Mouse (Mus musculus) kidney, embryonic 14.5 days (tissue): ENCODE measurements at regions not wholly inside any gene's neighbourhood (a gene's known extent, or its start where the extent isn't known, plus 50 kb on each side); places are given as distances from the start of the nearest gene placed in this dataset.

ENCODE experiments used
- ATAC-seq: fragments of 200-750 bp; cut with Nextera tagmentation; 2 replicates; pipeline ENCODE4 v1.8.0; 2017; ENCODE audit warnings: moderate number of reproducible peaks, mild to moderate bottlenecking, moderate TSS enrichment, moderate library complexity; ENCODE audit not compliant: low FRiP score, low TSS enrichment
- H3K27ac ChIP-seq: fragments of 300-500 bp; sonication (generic); 2 replicates; pipeline ENCODE4 v1.5.1; 2014; ENCODE audit warnings: low read depth, mild to moderate bottlenecking, low read length, moderate library complexity, mixed read lengths
- H3K27me3 ChIP-seq: fragments of 300-500 bp; sonication (generic); 2 replicates; pipeline ENCODE4 v1.6.1; 2014; ENCODE audit warnings: mild to moderate bottlenecking, low read length; ENCODE audit not compliant: control insufficient read depth, insufficient read depth
- H3K36me3 ChIP-seq: fragments of 300-500 bp; sonication (generic); 2 replicates; pipeline ENCODE4 v1.6.1; 2014; ENCODE audit warnings: low read length, mixed read lengths; ENCODE audit not compliant: control insufficient read depth, insufficient read depth
- H3K4me1 ChIP-seq: fragments of 300-500 bp; sonication (generic); 2 replicates; pipeline ENCODE4 v1.6.1; 2014; ENCODE audit warnings: low read length, mixed read lengths; ENCODE audit not compliant: control insufficient read depth, insufficient read depth
- H3K4me2 ChIP-seq: fragments of 300-500 bp; sonication (generic); replicated peaks from 2 replicates; pipeline ENCODE4 v1.6.1; 2014; ENCODE audit warnings: low read depth, mild to moderate bottlenecking, low read length
- H3K4me3 ChIP-seq: fragments of 300-500 bp; sonication (generic); 2 replicates; pipeline ENCODE4 v1.5.1; 2014; ENCODE audit warnings: mild to moderate bottlenecking, low read length
- H3K9ac ChIP-seq: fragments of 300-500 bp; sonication (generic); 2 replicates; pipeline ENCODE4 v1.6.1; 2014; ENCODE audit warnings: low read depth, mild to moderate bottlenecking, low read length, moderate library complexity
- H3K9me3 ChIP-seq: fragments of 300-500 bp; sonication (generic); 2 replicates; pipeline ENCODE4 v1.6.1; 2016; ENCODE audit warnings: low read length; ENCODE audit not compliant: control insufficient read depth
- WGBS: fragments of 180-500 bp; shearing (Covaris S2); extraction: QIAGEN DNeasy Blood & Tissue Kit; methylation state at CpG from one replicate; pipeline ENCODE4 v1.1.7; 2014; 5-methylcytosine and 5-hydroxymethylcytosine counted together

DNA sequence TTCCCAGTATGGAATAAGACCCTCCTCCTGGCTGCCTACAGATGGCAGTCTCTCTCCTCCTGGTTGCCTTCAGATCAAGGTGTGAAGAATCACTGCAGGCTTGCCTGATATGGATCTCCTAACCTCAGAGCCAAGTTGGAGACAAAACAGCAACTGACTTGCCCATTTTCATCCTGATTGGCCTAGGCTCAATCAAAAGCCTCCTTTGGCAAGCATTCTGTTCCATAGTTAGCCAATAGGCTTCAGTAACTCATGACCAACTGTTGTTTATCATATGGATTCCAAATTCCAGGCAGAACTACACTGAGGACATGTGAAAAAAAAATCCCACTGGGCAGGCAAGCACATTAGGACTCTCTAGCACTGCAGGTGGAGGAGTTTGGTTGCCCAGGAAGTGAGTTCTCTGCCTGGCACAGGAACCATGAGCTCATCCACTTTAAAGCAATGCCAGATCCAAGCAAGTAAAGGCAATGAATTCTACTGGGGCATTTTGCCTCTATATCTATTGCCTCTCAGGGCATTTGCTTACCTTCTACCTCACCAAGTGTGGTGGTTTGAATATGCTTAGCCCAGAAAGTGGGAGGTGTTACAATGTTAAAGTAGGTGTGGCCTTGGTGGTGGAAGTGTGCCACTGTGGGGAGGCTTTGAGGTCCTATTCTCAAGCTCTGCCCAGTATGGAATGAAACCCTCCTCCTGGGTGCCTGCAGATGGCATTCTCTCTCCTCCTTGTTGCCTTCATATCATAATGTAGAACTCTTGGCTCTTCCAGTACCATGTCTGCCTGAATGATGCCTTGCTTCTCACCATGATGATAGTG, 183.6 kb upstream of the Castor2 start:
- Histone ChIP-seq H3K36me3 (no peaks in the 10 kb centered on the region), H3K27me3 (no peaks in the 10 kb centered on the region), H3K9me3 (no peaks in the 10 kb centered on the region), H3K4me2 (no peak overlapping the region), H3K4me3 (no peak overlapping the region), H3K4me1 (no peaks in the 10 kb centered on the region), H3K27ac (no peak overlapping the region), H3K9ac (no peak overlapping the region)
- no peak for ATAC-seq

DNA sequence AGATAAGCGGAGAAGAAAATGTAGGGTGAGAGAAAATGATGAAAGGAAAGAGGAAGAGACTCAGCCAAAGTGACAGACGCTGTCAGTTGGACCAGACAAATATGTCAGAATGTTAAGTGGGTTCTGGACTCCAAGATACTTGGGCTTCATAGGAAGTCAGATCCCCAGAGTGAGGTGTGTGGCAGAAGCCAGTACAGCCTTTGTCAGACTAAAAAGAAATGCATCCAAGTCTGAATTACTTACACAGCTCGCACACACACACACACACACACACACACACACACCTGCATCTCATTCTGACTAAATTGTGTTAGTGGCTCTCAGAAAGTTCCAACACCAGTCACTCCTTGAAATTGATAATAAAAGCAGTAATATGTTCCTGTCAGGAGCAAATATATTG, 192.1 kb upstream of the Castor2 start:
- Histone ChIP-seq H3K27ac (no peak overlapping the region), H3K27me3 (no peaks in the 10 kb centered on the region), H3K4me2 (no peak overlapping the region), H3K9ac (no peak overlapping the region), H3K36me3 (no peaks in the 10 kb centered on the region), H3K4me3 (no peak overlapping the region), H3K4me1 (no peaks in the 10 kb centered on the region), H3K9me3 (peaks cover 11% of the 10 kb centered on the region; the same call in 1 of the 2 replicates)
- WGBS = 88% methylated on average over 3 of the region's 3 CpGs
- ATAC-seq = no peak

- Histone ChIP-seq H3K4me1 (no peaks in the 10 kb centered on the region), H3K9ac (no peak overlapping the region), H3K4me2 (no peak overlapping the region), H3K36me3 (no peaks in the 10 kb centered on the region), H3K27ac (no peak overlapping the region), H3K4me3 (no peak overlapping the region), H3K9me3 (no peaks in the 10 kb centered on the region), H3K27me3 (no peaks in the 10 kb centered on the region)
- 0 out of 2 replicates have a peak, but pooled peaks have one; percentile 60 for ATAC-seq
- WGBS = 61% methylated on average over 4 of the region's 4 CpGs
These were observed 201.4 kb upstream of the Castor2 start for GRCm38 (mm10) chr5:133898025-133898598.

DNA sequence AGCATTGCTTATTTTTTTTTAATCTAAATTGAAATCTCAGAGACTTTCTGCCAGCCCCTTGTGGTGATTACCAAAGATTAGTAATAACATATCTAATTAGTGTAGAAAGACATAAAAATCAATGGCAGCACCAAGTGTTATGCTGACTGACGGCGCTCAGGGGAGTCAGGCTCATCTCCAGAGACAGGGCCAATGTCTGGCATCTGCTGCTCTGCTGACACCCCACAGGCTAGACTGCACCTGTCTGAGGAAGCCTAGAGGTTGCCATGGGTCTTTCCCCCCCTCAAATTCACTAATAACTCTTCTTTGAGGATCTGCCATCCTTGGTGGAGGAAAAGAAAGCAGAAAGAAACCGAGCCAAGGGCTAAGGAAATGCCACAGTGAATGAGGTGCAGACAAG, 208.8 kb upstream of the Castor2 start:
- WGBS = 72% methylated on average over 3 of the region's 3 CpGs
- no peak overlapping the region for H3K27ac ChIP-seq
- H3K27me3 ChIP-seq = no peaks in the 10 kb centered on the region
- no peak overlapping the region for H3K9ac ChIP-seq
- no peak overlapping the region for H3K4me3 ChIP-seq
- ATAC-seq = no peak
- no peaks in the 10 kb centered on the region for H3K4me1 ChIP-seq
- H3K36me3 ChIP-seq = no peaks in the 10 kb centered on the region
- no peaks in the 10 kb centered on the region for H3K9me3 ChIP-seq
- H3K4me2 ChIP-seq = no peak overlapping the region

DNA sequence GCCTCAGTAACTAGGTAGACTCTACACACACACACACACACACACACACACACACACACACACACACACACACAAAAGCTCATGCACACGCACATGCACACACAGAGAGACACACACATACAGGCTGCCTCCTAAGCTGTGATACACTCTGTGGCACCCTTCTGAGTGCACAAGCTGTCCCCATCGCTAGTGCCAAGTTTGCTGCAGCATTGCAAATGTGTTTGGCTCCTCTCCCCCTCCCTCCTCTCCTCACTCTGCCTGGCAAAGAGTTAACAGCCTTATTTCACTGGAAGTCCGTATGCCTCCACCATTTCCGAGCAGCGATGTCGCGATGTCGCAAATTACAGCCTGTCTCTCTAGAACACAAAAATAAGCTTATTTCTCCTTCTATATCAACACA, 209.7 kb upstream of the Castor2 start:
- Histone ChIP-seq H3K4me3 (no peak overlapping the region), H3K36me3 (no peaks in the 10 kb centered on the region), H3K27me3 (no peaks in the 10 kb centered on the region), H3K27ac (no peak overlapping the region), H3K4me2 (no peak overlapping the region), H3K9ac (no peak overlapping the region), H3K9me3 (no peaks in the 10 kb centered on the region), H3K4me1 (no peaks in the 10 kb centered on the region)
- 58% methylated on average over 8 of the region's 8 CpGs for WGBS
- no peak for ATAC-seq

DNA sequence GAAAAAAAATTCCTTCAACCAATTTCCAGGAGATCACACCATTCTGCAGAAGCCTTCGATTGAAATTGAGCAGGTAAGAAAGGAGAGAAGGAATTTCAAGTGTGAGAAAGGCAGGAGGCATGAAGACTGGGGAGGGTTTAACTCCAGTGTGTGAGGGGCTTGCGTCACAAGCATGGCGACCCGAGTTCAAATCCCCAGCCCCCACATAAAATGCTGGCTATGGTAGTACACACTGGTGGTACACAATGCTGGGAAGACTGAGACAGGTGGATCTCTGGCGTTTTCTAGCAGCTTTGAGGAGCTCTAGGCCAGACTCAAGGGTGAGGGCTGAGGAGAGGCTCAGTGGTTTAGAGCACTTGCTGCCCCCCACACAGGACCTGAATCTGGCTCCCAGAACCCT, 214.0 kb upstream of the Castor2 start:
- H3K36me3 ChIP-seq = no peaks in the 10 kb centered on the region
- no peaks in the 10 kb centered on the region for H3K27me3 ChIP-seq
- no peaks in the 10 kb centered on the region for H3K4me1 ChIP-seq
- H3K4me3 ChIP-seq = no peak overlapping the region
- 88% methylated on average over 5 of the region's 5 CpGs for WGBS
- H3K9me3 ChIP-seq = no peaks in the 10 kb centered on the region
- ATAC-seq = no peak
- H3K9ac ChIP-seq = no peak overlapping the region
- H3K27ac ChIP-seq = no peak overlapping the region
- no peak overlapping the region for H3K4me2 ChIP-seq

DNA sequence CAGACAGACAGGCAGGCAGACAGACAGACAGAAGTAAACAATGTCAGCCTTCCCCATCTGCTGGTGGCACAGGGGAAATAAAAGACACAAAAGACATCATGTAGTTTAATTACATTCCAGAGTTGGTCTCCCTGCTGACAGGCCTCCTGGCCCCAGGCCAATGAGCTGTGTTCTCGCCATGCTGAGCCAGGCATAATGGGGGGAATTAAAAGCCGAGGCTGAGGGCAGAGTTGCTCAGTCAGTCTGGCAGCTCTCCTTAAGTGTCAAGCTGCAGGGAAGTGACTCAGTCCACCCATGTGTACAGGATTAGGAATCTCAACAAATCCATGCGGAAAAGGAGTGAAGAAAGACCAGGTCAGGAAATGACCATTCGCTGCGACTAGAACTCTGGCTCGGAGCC, 214.5 kb upstream of the Castor2 start:
- Histone ChIP-seq H3K27ac (no peak overlapping the region), H3K9me3 (no peaks in the 10 kb centered on the region), H3K27me3 (no peaks in the 10 kb centered on the region), H3K9ac (no peak overlapping the region), H3K4me1 (no peaks in the 10 kb centered on the region), H3K4me2 (no peak overlapping the region), H3K4me3 (no peak overlapping the region), H3K36me3 (no peaks in the 10 kb centered on the region)
- 0 out of 2 replicates have a peak, but pooled peaks have one; percentile 35 for ATAC-seq
- WGBS = 26% methylated on average over 6 of the region's 6 CpGs

DNA sequence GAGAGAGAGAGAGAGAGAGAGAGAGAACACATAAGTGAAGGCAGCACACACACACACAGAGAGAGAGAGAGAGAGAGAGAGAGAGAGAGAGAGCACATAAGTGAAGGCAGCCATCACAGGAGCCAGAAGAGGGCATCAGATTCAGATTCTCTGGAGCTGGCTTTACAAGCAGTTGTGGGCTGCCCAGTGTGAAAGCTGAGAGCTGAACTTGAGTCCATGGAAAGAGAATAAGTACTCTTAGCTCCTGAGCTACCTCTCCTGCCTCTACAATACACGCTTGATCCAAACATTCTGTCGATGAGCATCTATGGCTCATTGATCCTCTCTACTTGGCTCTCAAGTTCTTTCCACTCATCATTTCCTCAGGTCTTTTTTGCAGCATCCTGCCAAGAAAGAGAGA, 214.9 kb upstream of the Castor2 start:
- Histone ChIP-seq H3K27me3 (no peaks in the 10 kb centered on the region), H3K9me3 (no peaks in the 10 kb centered on the region), H3K9ac (no peak overlapping the region), H3K4me1 (no peaks in the 10 kb centered on the region), H3K27ac (no peak overlapping the region), H3K36me3 (no peaks in the 10 kb centered on the region), H3K4me3 (no peak overlapping the region), H3K4me2 (no peak overlapping the region)
- no peak for ATAC-seq
- 57% methylated on average over 2 of the region's 2 CpGs for WGBS

DNA sequence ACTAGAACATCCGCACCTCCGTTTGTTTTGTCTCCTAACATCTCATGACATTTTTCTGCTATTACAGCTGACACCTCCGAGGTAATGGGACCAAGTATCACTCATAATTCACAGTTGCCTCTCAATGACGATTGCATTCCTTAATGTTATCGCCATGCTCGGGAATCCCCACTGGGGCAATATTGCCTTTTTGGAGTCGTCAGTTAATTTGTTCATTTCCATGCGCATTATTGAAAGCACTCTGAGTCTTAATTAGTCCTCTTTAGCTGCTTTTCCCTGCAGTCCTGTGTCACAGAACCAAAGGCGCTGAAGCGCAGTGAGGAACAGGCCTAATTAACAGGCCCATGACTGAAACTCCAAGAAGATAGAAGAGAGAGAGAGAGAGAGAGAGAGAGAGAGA, 255.0 kb upstream of the Castor2 start:
- H3K4me1 ChIP-seq = no peaks in the 10 kb centered on the region
- 55% methylated on average over 10 of the region's 10 CpGs for whole genome bisulfite sequencing
- no peaks in the 10 kb centered on the region for H3K9me3 ChIP-seq
- no peak overlapping the region for H3K4me3 ChIP-seq
- H3K36me3 ChIP-seq = no peaks in the 10 kb centered on the region
- no peak overlapping the region for H3K9ac ChIP-seq
- H3K4me2 ChIP-seq = no peak overlapping the region
- ATAC-seq = no peak
- H3K27ac ChIP-seq = no peak overlapping the region
- no peaks in the 10 kb centered on the region for H3K27me3 ChIP-seq
